Mouse (Mus musculus): ENCODE measurements around the gene Itga5.

Gene Itga5

DNA sequence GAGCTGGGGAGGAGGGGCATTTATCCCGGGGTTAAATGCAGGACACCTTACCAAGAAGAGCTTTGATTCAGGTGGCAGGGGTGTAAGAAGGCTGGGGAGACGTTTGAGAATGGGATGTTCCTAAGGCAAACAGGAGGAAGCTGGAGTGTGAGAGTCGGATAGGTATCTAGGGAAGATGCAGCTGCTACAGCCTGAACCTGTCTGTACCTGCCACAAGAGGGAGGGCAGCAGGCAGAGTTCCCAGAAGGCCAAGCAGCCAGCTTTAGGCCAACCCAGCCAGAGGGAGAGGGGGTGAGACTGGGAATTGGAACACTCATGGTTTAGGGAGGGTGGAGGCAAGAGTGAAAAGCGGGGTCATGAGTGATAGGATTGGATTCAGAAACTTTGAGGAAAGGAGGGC lies 25.8 kb downstream of the Itga5 start:
- in situ Hi-C loops (cut with MboI, MseI) = no loop called here

DNA sequence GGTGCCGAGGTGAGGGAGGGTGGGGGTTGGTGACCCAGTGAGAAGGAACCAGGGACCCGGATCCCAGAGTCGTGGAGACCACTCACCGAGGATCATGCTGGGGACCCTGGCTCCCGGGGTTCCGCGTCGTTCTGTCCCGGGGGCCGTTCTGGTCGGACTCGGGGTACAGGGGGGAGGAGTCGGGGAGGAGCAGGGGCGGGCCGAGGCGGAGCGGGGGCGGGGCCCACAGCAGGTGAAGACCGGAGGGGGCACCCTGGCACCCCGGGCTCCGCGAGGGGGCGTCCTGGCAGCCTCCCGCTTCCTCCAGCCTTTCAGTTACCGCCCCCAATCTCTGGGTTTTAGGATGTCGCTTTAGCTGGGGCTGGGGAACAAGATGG lies 26.6 kb downstream of the Itga5 start, which contains the start of gene Zfp385a:
TSS of gene Zfp385a (minus strand) at position 133 of the 377 bp plus-strand sequence.
- in situ Hi-C loops (cut with MboI, MseI) = no loop called here

DNA sequence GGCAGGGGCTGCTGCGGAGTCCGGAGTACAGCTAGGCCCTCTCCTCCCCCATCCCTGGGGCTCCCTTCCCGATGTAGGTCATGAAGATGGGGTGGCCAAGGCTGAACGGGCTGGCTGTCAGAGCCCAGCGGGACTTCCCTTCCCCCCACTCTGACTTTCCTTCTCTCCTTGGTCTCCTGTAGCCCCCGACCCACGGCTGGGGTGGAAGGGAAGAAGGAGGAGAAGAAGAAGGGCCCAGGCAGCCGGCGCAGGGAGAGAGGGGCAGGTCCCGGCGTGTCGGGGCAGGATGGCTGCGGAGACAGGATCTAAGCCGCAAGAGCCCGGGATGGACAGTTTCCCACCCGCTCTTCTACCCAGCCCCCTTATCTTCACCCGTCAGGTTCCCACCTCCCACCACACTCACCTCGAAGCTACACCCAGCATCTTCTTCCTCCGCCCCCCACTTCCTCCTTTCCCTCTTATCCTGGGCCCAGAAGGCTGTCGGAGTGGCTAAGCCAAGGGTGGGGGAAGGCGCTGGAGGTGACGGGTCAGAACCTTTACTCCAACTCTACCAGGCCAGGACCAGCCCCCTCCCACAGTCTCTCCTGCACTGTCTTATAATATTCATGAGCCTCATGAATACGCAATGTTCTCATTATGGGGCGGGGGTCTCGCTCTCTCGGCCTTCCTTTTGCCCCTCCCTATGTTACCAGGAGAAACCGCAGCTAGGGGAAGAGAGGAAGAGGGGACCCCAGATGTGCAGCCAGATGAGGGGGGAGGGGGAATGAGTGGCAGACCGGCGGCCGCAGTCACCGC lies 27.2 kb downstream of the Itga5 start:
- in situ Hi-C loops (cut with MboI, MseI) = no loop called here

DNA sequence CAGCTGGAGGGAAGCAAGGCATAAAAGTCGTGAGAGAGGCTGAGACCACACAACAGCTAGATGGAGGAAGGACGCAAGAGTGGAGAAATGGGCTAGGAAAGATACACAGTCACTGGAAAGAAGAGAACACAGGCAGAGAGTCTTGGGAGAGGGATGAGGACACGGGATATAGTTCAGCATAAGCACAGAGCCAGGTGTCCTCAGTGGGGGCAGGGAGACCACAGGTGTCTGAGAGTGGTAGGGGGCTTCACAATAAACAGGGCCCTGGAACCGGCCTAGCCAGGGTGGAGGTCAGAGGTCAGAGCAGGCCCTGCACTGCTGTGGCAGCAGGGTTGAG lies 27.8 kb downstream of the Itga5 start:
- in situ Hi-C loops (cut with MboI, MseI) = no loop called here

DNA sequence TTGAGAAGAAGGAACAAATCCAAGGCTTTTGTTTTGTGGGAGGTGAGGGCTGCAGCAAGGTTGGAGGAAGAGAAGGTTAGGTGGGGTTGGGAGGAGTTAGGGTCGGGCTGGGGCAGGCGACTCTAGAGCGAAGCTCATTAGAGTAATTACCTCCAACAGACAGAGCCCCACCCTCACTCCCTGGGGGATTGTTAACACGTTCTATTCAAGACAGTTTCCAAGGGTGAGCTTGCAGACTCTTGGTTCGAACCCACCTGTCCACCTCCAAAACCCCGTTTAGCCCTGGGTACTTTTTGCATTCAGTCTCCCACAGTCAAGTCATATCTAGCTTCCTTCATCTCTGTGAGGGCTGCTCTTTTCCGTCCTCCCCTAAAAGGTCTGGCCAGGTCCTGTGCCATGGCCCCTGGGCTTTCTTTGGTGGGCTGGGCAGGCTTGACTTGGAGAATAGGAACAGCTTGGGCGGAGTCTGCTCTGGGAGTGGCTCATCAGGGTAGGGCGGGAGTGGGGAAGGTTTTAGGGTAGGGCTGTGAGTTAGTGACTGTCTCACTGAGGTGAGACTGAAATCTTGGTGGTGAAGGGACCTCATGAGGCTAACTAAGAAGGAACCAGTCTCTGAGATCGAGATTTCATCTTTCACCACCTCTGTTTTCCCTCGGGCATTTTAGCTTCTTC lies 29.4 kb downstream of the Itga5 start:
- in situ Hi-C loops (cut with MboI, MseI) = no loop called here

DNA sequence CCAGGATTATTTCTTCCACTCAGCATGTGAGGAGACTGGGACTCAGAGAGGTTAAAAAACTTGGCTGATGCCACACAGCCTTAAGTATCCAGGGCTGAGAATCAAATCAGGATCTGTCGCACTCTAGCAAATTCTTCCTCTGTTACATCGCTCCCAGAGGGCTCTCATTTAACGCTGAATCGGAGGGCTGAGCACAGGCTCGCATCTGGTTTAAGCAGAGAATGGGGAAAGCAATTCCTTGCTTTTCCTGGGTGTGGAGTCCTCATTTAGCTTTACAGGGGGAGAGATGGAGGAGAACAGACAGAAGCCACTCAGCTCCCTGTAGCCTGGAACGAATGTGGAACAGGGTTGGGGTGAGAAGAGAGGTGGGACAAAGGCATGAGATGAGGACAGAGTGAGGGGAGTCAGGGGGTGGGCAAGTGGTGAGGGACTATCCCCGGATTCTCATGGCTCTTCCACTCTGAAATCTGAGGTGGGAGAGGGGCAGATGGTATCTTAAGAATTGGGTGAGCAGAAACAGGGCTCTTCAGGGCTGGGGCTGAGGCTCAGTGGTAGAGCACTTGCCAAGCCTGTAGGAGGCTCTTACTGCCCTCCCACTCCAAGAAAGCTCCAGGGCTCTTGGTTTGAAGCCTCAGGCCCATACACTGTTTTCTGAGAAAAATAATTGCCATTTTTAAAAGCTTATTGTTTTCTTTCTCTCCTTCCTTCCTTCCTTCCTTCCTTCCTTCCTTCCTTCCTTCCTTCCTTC lies 30.9 kb downstream of the Itga5 start:
- in situ Hi-C loops (cut with MboI, MseI) = no loop called here

DNA sequence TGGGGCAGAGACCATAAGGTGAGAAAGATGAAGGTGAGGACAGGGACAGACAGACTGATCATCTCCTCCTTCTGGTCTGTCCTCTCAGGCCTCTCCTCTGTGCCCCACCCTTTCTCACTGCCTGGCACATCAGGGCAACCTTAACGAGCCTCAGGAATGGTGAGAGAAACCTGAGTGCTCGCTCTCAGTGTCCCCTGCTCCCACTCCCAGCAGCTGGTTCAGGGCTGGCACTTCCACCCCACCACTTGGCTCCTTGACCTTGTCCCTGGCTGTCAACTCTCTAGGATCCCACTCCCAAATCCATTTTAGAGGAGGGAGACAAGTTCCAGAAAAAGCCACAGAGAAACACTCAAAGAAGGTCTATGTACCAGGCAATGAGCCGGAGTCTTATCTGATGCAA lies 31.5 kb downstream of the Itga5 start:
- in situ Hi-C loops (cut with MboI, MseI) = no loop called here

DNA sequence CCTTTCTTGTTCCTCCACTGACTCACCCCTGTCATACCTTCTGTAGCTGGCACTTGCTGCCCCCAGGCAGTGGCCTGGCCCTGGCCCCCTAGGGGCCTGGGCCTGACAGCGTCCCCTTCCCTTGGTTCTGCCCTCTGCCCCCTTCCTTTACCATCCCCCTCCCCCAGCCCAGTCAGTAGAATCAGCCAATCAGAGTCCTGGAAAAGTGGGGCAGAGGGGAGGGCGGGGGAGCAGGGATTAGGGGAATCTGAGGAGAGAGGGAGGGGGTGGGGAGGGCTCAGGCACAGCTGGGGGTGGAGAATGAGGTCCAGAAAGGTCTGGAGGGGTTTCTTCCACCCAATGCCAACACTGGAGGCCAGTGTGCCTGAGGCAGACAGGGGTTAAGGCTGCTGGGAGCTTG lies 32.4 kb downstream of the Itga5 start:
- in situ Hi-C loops (cut with MboI, MseI) = no loop called here

DNA sequence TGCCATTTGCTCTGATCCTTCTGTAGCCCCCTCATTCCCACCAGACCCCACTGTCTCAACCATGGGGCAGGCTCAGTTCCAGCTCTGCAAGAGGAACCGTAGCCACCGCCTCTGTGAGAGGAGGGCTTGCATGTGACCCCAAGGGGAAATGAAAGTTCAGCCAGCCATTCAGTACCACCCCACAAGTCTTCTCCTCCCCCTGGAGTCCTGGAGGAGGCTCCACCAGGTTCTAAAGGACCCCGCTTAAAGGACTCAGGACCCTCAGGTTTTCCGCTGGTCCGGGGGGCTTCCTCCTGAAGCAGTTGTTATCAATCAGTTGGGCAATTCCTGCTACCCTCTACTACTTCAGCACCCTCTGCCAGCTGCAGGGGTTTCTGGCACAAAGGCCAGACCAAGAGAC lies 32.8 kb downstream of the Itga5 start:
- in situ Hi-C loops (cut with MboI, MseI) = no loop called here

DNA sequence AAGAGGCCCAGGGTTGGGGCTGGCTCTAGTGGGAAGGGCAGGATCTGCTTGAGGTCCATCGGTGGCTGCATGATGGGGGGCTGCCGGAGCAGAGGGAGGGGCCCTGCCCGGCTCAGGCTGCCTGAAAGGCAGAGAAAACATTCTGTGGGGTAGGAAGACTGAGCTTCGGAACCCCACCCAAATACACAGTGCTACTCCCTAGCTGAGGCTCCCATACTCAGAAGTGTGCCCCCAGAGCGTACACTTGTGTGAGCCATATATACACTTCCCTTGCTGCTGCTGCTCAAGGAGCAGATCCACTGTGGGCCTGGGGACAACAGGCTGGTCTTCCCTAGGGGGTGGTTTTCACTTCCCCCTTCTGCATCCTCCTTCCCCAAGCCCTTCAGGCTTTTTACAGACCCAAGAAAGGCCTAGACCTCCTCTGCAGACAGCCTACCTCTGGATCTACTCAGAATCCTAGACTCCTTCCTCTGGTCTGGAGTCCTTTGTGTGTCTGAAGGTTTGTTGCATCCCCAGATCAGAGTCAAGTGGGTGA lies 33.4 kb downstream of the Itga5 start:
- in situ Hi-C loops (cut with MboI, MseI) = no loop called here

DNA sequence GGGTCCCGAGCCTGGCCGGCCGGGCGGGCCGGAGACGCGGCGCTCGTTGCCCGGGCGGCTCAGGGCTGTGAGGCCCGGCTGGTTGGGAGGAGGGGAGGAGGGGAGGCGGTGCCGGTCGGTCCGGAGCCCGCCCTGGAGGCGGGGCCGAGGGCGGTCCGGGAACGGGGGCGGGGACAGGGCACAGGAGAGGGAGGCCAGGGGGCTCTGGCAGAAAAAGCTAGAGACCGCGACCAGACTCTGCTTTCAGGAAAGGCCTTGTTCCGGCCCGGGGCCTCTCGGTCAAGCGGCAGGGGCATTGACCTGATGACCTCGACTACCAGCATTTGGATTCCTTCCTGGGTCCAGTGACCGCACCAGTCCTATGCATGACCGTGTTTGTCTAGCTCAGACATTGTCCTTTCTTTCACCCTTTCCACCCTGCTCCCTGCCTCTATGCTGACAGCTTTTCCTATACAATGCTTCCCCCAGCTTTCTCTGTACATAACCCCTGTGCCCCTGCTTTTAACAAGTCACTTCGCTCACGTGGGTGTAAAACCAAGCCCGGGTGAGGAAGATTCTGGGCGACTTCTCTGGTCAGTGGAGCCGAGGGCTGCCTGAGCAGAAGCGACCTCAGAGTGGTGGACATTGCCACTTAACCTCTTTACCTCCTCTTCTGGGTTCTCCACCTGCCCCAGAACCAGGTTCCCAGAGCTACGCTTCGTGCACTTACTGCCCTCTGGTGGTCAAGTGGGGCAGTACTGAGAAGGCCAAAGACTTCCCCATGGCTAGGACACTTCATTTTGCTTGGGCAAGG lies 42.9 kb downstream of the Itga5 start:
- in situ Hi-C loops (cut with MboI, MseI) = no loop called here

DNA sequence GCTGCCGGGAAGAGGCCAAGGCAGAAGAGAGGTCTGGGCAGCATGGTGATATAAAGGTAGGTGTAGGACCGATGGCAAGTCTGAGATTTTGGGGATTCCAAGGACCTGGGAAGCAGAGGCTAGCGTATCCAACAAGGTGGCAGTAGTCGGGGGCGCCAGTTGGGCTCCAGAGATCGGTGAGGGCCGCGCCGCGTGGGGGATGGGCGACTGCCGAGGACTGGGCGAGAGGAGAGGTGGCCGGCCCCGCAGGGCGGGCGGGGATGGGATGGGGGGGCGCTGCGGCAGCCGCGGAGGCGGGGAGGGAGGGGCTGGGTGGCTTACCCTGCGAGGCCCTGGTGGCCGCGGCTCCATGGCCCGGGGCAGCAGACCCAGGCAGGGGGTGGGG lies 43.5 kb downstream of the Itga5 start:
- in situ Hi-C loops (cut with MboI, MseI) = no loop called here

DNA sequence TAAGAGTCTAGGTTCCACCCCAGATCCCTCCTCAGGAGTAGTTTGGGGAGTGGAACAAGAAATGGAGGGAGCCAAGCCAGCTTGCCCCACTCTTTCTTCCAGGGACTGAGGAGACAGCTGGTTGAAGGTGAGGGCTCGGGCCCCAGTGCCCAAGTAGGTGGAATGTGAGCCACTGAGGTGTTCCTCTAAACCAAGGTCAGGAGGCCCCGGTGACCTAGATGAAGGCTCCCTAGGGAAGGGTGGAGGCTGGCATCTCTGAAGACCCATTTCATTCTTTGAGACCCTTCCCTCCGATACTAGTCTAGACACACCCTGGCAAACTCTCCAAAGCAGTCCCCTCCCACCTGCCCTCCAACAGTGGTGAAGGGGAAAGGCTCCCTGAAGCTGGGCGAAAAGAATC lies 44.2 kb downstream of the Itga5 start:
- in situ Hi-C loops (cut with MboI, MseI) = no loop called here

DNA sequence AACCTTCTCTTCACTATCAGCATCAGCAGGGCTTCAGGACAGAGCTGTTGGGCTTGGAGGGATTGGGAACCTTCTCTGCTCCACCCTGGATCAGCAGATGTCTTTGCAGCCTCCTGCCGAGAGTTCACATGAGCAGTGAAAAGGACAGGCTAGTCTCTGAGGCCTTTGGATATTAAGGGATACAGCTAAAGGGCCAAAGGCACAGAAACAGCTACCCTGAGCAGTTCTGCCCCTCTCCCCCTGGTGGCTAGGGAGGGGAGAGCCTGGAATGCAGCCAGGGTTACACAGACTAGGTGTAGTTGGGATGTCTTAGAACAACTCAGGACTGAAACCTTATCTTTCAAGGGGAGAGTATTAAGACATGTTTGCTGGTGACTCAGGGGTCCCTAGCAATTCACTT lies 45.5 kb downstream of the Itga5 start:
- in situ Hi-C loops (cut with MboI, MseI) = no loop called here

DNA sequence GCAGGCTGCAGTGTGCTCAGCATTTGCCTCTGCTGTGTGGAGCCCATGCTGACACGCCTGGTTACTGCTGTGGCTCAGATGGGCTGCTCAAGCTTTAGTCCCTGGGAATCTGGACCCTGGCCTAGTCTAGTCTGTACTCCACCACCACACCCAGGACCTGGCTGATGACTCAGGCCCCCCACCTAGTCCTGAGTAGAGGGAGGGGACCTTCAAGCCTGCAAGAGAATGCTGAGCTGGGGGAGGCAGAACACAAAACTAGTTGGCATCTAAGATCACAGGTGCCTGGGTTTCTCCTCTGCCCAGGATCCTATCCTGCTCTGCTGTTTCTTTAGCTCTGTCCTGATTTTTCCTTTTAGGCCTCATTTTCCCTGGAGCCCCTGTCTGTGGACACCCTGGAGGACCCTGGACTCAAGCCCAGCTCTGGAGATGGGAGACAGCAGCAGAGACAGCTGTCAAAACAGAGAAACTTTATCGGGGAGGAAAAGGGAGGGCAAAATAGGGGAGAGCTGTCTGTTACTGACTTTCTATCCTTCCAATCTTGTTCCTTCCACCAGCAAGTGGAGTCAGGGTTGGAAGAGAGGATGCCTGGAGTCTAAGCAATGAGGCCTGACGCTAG lies 48.3 kb downstream of the Itga5 start:
- in situ Hi-C loops (cut with MboI, MseI) = loop anchor here (10.0 kb wide), 2 partner anchors 134 to 334 kb away; no protein-coding TSS in a partner anchor

DNA sequence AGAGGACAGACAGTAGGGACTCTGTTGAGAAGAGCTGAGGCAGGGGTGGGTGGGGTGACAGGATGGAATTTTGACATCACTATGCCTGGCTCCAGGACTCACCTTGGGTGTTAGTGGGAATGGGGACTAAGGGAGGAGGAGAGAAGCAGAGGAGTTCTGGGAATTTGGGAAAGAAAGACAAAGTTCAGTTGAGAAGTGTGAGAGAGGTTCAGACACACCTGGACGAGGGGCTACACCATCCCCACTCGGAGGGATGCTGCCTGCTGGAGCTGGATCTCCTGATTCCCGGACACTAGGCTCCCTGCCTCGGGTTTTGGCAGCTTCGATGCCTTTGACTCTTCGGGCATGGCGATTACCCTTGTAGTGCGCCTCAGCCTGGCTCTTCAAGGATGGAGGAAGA lies 48.8 kb downstream of the Itga5 start:
- in situ Hi-C loops (cut with MboI, MseI) = loop anchor here (10.0 kb wide), 2 partner anchors 133 to 333 kb away; no protein-coding TSS in a partner anchor

DNA sequence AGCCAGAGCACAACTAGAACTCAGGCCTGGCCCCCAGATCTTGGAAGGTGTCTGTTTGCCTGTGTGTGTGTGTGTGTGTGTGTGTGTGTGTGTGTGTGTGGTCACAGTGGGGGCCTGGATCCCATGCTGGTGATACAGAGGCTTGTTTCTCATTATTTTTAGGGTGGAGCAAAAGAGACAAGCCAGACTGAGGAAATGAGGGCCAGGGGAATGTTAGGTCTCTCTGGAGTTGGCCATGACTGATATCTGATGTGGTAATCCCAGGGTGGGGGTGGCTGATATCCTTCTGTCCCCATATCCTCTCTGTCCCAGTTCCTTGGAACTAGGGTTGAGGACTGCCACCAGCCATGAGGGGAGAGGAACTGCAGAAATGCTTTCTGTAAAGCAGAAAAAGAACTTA lies 49.4 kb downstream of the Itga5 start:
- in situ Hi-C loops (cut with MboI, MseI) = loop anchor here (10.0 kb wide), 2 partner anchors 132 to 332 kb away; no protein-coding TSS in a partner anchor

DNA sequence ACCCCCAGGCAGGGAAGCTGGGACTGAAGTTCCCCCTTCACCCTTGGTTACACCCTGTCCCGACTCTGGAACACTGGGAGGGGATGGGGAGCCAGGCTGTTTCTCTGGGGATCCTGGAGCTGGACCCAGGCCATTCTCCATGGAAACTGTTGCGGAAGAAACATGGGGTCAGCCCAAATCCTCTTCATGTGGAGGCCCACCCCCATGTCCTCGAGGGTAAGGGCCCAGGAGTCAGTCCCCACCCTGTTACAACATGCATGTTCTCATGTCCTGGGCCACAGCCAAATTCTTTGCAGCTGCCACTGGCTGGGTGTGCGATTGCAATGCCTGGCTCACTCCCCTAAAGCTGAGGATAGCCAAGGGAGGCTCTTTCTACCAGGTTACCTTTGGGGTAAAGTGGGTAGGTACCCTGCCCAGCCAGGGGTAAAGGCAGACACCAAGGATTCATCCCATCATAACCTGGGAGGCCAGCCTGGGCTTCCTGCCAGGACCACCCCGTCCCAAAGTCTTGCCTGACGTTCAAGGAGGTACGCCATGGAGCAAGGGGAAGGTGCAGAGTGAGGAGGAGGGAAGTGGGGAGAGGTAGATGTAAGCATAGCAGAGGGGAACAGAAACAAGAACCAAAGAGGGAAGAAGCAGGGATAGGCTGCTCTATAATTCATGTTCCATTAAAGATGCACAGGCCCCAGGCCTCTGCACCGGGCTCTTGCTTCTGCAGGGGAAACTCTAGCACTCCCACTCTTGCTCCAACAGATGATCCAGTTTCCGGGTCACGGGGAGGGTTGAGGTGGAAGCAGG lies 50.4 kb downstream of the Itga5 start:
- in situ Hi-C loops (cut with MboI, MseI) = loop anchor here (10.0 kb wide), 2 partner anchors 131 to 331 kb away; no protein-coding TSS in a partner anchor

DNA sequence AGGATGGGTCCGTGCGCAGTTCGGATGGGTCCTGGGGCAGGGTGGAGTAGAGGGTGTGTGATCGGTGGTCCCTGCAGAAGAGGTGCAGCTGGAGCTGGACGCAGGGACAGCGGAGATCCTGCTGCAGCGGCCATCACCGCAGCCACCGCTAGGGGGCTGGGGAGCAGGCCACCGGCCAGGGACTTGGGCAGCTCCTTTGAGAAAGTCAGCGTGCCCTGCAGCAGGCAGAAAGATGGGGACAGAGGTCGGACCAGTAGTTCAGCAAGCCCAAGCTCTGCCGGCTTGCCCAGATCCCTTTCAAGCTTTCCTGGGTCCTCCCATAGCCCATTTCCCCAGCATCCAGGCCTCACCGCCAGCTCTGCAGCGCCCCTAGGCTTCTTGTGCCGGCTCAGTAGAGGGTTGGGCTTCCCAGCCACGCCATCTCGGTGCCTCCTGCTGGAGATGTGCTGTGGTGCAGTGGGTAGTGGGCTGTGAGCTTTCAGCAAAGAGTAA lies 51.5 kb downstream of the Itga5 start:
- in situ Hi-C loops (cut with MboI, MseI) = loop anchor here (10.0 kb wide), 2 partner anchors 130 to 330 kb away; no protein-coding TSS in a partner anchor

DNA sequence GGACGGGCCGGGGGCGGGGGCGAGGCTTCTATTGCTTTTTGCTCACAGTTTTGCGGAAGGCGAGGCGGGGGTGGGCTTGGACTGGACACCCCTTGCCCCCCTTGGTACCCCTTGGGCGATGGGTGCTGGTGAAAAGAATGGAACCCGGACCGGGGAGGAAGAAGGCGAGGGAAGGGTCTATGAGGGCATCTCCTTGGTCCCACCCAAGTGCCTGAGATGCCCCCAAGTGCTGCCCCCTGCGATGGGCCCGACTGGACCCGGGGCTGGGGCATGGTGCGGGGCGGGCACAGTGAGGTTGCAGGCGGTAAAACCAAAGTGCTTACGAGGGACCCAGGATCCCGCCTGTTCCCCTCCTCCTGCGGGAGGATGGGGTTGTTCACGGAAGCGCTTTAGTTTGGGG lies 52.4 kb downstream of the Itga5 start:
- in situ Hi-C loops (cut with MboI, MseI) = loop anchor here (10.0 kb wide), 2 partner anchors 129 to 329 kb away; no protein-coding TSS in a partner anchor
